In genomic region chr8:13620226-13620920, GRCm38 (mm10) we compare ENCODE assay signal across 20 mouse cellular contexts. TPM values are rescaled to one million over a fixed set of nuclear protein-coding genes. Genes with fewer than 3 reads are reported as not detected.
DNase-seq lines count a peak whose midpoint lies in the region; ATAC-seq and TF ChIP-seq lines count a peak whose summit lies in the region.
"Had no signal": no experiment of that assay in that cellular context is flagged by ENCODE, and none has a peak within 500 bp of the region (broad histone marks: within the 10 kb centered on the region; RNA-seq: fewer than 3 reads in every experiment).

No protein-coding gene starts in this region.

- H3K9ac ChIP-seq in limb, embryonic 15.5 days = no peak overlapping the region
- H3K9ac ChIP-seq in forebrain, embryonic 16.5 days (replicated peaks; ENCODE audit: low read depth, low read length) = no peak overlapping the region
- H3K9ac ChIP-seq: intestine, embryonic 15.5 days; liver, embryonic 14.5 days; stomach, embryonic 15.5 days had no signal

- no peak for TF ChIP-seq POLR2A in spleen, adult 2 months (IDR thresholded peaks at IDR 0.05; ENCODE audit: low read depth, low read length)

- H3K36me3 ChIP-seq in spleen, adult 2 months (ENCODE audit: control insufficient read depth, insufficient read depth, low read length) = no peaks in the 10 kb centered on the region
- no peaks in the 10 kb centered on the region for H3K36me3 ChIP-seq in limb, embryonic 15.5 days
- H3K36me3 ChIP-seq in forebrain, embryonic 16.5 days (ENCODE audit: control insufficient read depth, insufficient read depth) = no peaks in the 10 kb centered on the region
- H3K36me3 ChIP-seq: hindbrain, embryonic 10.5 days; intestine, embryonic 15.5 days; stomach, embryonic 15.5 days had no signal

- intact Hi-C loops in gastrocnemius, adult 2 months (cut with DNase I) = no loop called here

- TF ChIP-seq CTCF in gastrocnemius, adult 2 months (IDR thresholded peaks at IDR 0.05) = no peak
- no peak for TF ChIP-seq CTCF in spleen, adult 2 months (IDR thresholded peaks at IDR 0.05; ENCODE audit: extremely low read depth, insufficient read depth, insufficient read length, insufficient replicate concordance)

- H3K4me2 ChIP-seq in limb, embryonic 15.5 days = no peak overlapping the region
- H3K4me2 ChIP-seq in forebrain, embryonic 16.5 days (ENCODE audit: low read length) = no peak overlapping the region
- H3K4me2 ChIP-seq: intestine, embryonic 15.5 days; stomach, embryonic 15.5 days had no signal

- peaks cover 21% of the 10 kb centered on the region; the same call in 1 of the 2 replicates for H3K4me1 ChIP-seq in spleen, adult 2 months (ENCODE audit: control insufficient read depth, insufficient read depth, insufficient read length)
- peaks cover 48% of the 10 kb centered on the region for H3K4me1 ChIP-seq in limb, embryonic 15.5 days
- peaks cover 26% of the 10 kb centered on the region for H3K4me1 ChIP-seq in forebrain, embryonic 16.5 days (replicated peaks; ENCODE audit: control insufficient read depth, insufficient read depth, low read length)

- no peaks in the 10 kb centered on the region for H3K27me3 ChIP-seq in spleen, adult 2 months (ENCODE audit: control insufficient read depth, insufficient read depth, low read length)
- no peaks in the 10 kb centered on the region for H3K27me3 ChIP-seq in limb, embryonic 15.5 days
- no peaks in the 10 kb centered on the region for H3K27me3 ChIP-seq in forebrain, embryonic 16.5 days (replicated peaks; ENCODE audit: control insufficient read depth, insufficient read depth, low read length)
- H3K27me3 ChIP-seq: intestine, embryonic 15.5 days; stomach, embryonic 15.5 days had no signal

- WGBS in spleen, adult 2 months = 87% methylated on average over 9 of the region's 9 CpGs
- 62% methylated on average over 9 of the region's 9 CpGs for WGBS in limb, embryonic 15.5 days
- WGBS in forebrain, embryonic 16.5 days = 89% methylated on average over 9 of the region's 9 CpGs

- peak; percentile 58 for DNase-seq in gastrocnemius, adult 2 months
- no peak for DNase-seq in gastrocnemius, postnatal 4 days (ENCODE audit: low spot score in 2 of 2)
- DNase-seq in spleen, adult 2 months (ENCODE audit: low read depth in 1 of 2, low spot score in 2 of 2) = no peak
- no peak for DNase-seq in spleen, adult 12 weeks (ENCODE audit: low spot score)
- DNase-seq: cerebellum, adult 9-10 months; embryo, embryonic 11 days; layer of hippocampus, adult 9-11 months had no signal

- ATAC-seq in limb, embryonic 15.5 days (ENCODE audit: insufficient number of reproducible peaks, low FRiP score, low TSS enrichment, low read depth) = no peak
- no peak for ATAC-seq in forebrain, embryonic 16.5 days
- ATAC-seq in megakaryocyte, adult 5-6 weeks (ENCODE audit: poor library complexity, severe bottlenecking) = no peak
- ATAC-seq: activated CD4-positive, CD25-positive, alpha-beta regulatory T cell, adult 4 months; intestine, embryonic 15.5 days had no signal

- H3K4me3 ChIP-seq in gastrocnemius, adult 2 months = no peak overlapping the region
- H3K4me3 ChIP-seq in spleen, adult 2 months (ENCODE audit: extremely low read depth, insufficient read depth, insufficient read length) = no peak overlapping the region
- H3K4me3 ChIP-seq in limb, embryonic 15.5 days = no peak overlapping the region
- H3K4me3 ChIP-seq in forebrain, embryonic 16.5 days (replicated peaks; ENCODE audit: low read length) = no peak overlapping the region
- H3K4me3 ChIP-seq: erythroblast, embryonic 14.5 days; hindbrain, embryonic 10.5 days; intestine, embryonic 15.5 days; stomach, embryonic 15.5 days had no signal

- no peaks in the 10 kb centered on the region for H3K9me3 ChIP-seq in limb, embryonic 15.5 days
- no peaks in the 10 kb centered on the region for H3K9me3 ChIP-seq in forebrain, embryonic 16.5 days (ENCODE audit: control insufficient read depth, low read length)
- H3K9me3 ChIP-seq: hindbrain, embryonic 10.5 days; intestine, embryonic 15.5 days; stomach, embryonic 15.5 days had no signal

- peak overlapping the region; percentile 66 for H3K27ac ChIP-seq in gastrocnemius, adult 2 months
- H3K27ac ChIP-seq in spleen, adult 2 months (ENCODE audit: insufficient read depth, low read length) = peak overlapping the region; percentile 40; the same call in 1 of the 2 replicates
- H3K27ac ChIP-seq in limb, embryonic 15.5 days = peak overlapping the region; percentile 27; the same call in 1 of the 2 replicates
- H3K27ac ChIP-seq in forebrain, embryonic 16.5 days (ENCODE audit: low read length) = no peak overlapping the region
- H3K27ac ChIP-seq: hindbrain, embryonic 10.5 days; intestine, embryonic 15.5 days; liver, embryonic 14.5 days; stomach, embryonic 15.5 days had no signal

RNA-seq across cellular contexts. Expression of gene Rasa3, which starts 57.0 kb away (rescaled TPM):
- 10 to 100 TPM in 1 of 2 experiments, 1 to 10 TPM in 1; 5.9 to 10.5 TPM for total RNA-seq in gastrocnemius, adult 2 months (2021)
- total RNA-seq in gastrocnemius, postnatal 4 days (2021) = 10 to 100 TPM; 41.5 to 43.1 TPM
- 98.7 and 123 TPM in 2 replicates for polyA plus RNA-seq in spleen, adult 2 months (2012; rRNA removed)
- polyA plus RNA-seq in limb, embryonic 15.5 days (2015; fragmentation: Nextera tagmentation; extraction: Ambion mirVana) = 32.3 and 35.5 TPM in 2 replicates
- 26.8 and 27.1 TPM in 2 replicates for polyA plus RNA-seq in forebrain, embryonic 16.5 days (2015; fragmentation: Nextera tagmentation; extraction: Ambion mirVana)
- total RNA-seq in megakaryocyte, adult 5-6 weeks (2015) = 72.8 and 75.0 TPM in 2 replicates
- total RNA-seq in megakaryocyte, adult 5-6 weeks (2017) = 159 and 164 TPM in 2 replicates

RNA-seq across cellular contexts. Expression of gene 1700029H14Rik, which starts 58.1 kb away (rescaled TPM):
- total RNA-seq in gastrocnemius, adult 2 months (2021) = not detected
- under 1 TPM in 1 of 2 experiments, not detected in 1; 0.26 TPM for total RNA-seq in gastrocnemius, postnatal 4 days (2021)
- polyA plus RNA-seq in spleen, adult 2 months (2012; rRNA removed) = 0.19 and 0.22 TPM in 2 replicates
- not detected in 2 replicates for polyA plus RNA-seq in limb, embryonic 15.5 days (2015; fragmentation: Nextera tagmentation; extraction: Ambion mirVana)
- not detected in 2 replicates for polyA plus RNA-seq in forebrain, embryonic 16.5 days (2015; fragmentation: Nextera tagmentation; extraction: Ambion mirVana)
- not detected in 2 replicates for total RNA-seq in megakaryocyte, adult 5-6 weeks (2015)
- not detected in 2 replicates for total RNA-seq in megakaryocyte, adult 5-6 weeks (2017)
- total RNA-seq: left cerebral cortex, postnatal 36 days; megakaryocyte-erythroid progenitor cell, adult 5-6 weeks; MEL had no signal
- polyA plus RNA-seq: activated CD4-positive, CD25-positive, alpha-beta regulatory T cell, adult 4 months; erythroblast, embryonic 14.5 days; hindbrain, embryonic 10.5 days; intestine, embryonic 15.5 days; kidney, embryonic 16.5 days; stomach, embryonic 15.5 days had no signal
